Mouse (Mus musculus): ENCODE measurements at regions not wholly inside any gene's neighbourhood (a gene's known extent, or its start where the extent isn't known, plus 50 kb on each side); places are given as distances from the start of the nearest gene placed in this dataset.

GRCm38 (mm10) chr1:41435379-41435778 is 630.0 kb downstream of the Tmem182 start:
- Histone ChIP-seq H3K4me3 (ENCODE audit: insufficient read depth, low read depth, low read length) (no peak overlapping the region), H3K27ac (replicated peaks; ENCODE audit: insufficient read depth, low read depth, low read length) (no peak overlapping the region), H3K27me3 (ENCODE audit: control insufficient read depth, insufficient read depth, low read length) (no peaks in the 10 kb centered on the region), H3K36me3 (ENCODE audit: control insufficient read depth, insufficient read depth, low read length) (no peaks in the 10 kb centered on the region), H3K79me2 (ENCODE audit: control insufficient read depth, insufficient read depth, low read length) (no peaks in the 10 kb centered on the region), H3K4me1 (ENCODE audit: control insufficient read depth, insufficient read depth, low read length) (no peaks in the 10 kb centered on the region), H3K9ac (ENCODE audit: low read depth, low read length) (no peak overlapping the region)
- 85% methylated on average over 3 of the region's 3 CpGs for whole genome bisulfite sequencing
- no peak for DNase-seq (ENCODE audit: extremely low read depth, low read depth, low spot score)
- TF ChIP-seq CTCF (IDR thresholded peaks at IDR 0.05; ENCODE audit: low read depth, low read length) (no peak), POLR2A (IDR thresholded peaks at IDR 0.05; ENCODE audit: extremely low read depth, insufficient read depth, low read length) (no peak)

- H3K36me3 ChIP-seq (ENCODE audit: control insufficient read depth, insufficient read depth, low read length), result no peaks in the 10 kb centered on the region
- no peak overlapping the region for H3K27ac ChIP-seq (replicated peaks; ENCODE audit: insufficient read depth, low read depth, low read length)
- no peak overlapping the region for H3K4me3 ChIP-seq (ENCODE audit: insufficient read depth, low read depth, low read length)
- no peaks in the 10 kb centered on the region for H3K79me2 ChIP-seq (ENCODE audit: control insufficient read depth, insufficient read depth, low read length)
- no peak for DNase-seq (ENCODE audit: extremely low read depth, low read depth, low spot score)
- H3K9ac ChIP-seq (ENCODE audit: low read depth, low read length), result no peak overlapping the region
- TF ChIP-seq POLR2A (IDR thresholded peaks at IDR 0.05; ENCODE audit: extremely low read depth, insufficient read depth, low read length) (no peak), CTCF (IDR thresholded peaks at IDR 0.05; ENCODE audit: low read depth, low read length) (no peak)
- H3K4me1 ChIP-seq (ENCODE audit: control insufficient read depth, insufficient read depth, low read length), result no peaks in the 10 kb centered on the region
- H3K27me3 ChIP-seq (ENCODE audit: control insufficient read depth, insufficient read depth, low read length), result no peaks in the 10 kb centered on the region
Observed at GRCm38 (mm10) chr1:41449972-41450371, 644.6 kb downstream of the Tmem182 start.

All from liver, adult 2 months (tissue).